Mouse (Mus musculus) skeletal muscle tissue, adult 2 months (tissue): Measurements from ENCODE around the gene Ubxn2a.

Source experiments
- DNase-seq: peaks from one replicate; pipeline ENCODE4 v3.0.0-alpha.2; 2012; ENCODE audit warnings: low read depth, low spot score

The Ubxn2a gene

DNA sequence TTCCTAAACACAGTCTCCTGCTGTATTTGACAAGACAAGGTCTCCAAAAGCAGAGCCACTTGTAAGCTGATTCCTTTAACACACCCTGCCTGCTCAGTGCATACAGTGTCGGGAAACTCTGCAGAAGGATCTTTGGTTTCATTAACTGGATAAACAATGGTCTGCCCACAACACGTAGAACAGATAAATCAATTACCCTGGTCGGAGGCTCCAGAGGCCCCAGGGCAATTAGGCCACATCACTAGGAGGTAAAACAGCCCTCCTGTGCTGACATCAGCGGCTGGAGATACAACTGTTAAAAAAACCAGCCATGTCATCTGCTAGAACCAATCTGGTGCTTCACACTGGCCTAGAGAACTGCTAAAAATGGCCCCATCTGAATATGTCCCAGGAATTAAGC, 70.5 kb downstream of the Ubxn2a start:
- no peak for DNase-seq
